Mouse (Mus musculus) embryonic facial prominence, embryonic 11.5 days (tissue): ENCODE measurements around the gene Cldn34a. TPM values are rescaled to one million over a fixed set of nuclear protein-coding genes. Genes with fewer than 3 reads are reported as not detected.
"Not testable (repeated sequence)": the region's sequence is repeated elsewhere in the genome, so short reads cannot be mapped to it uniquely, and the experiment has no call there.

Source experiments
- ATAC-seq: fragments of 200-750 bp; cut with Nextera tagmentation; replicated peaks from 2 replicates; pipeline ENCODE4 v1.8.0; 2017; ENCODE audit warnings: low read depth; ENCODE audit not compliant: insufficient number of reproducible peaks, low FRiP score, low TSS enrichment
- DNase-seq: peaks from one replicate; pipeline ENCODE4 v3.0.0-alpha.2; 2015; ENCODE audit warnings: low spot score
- H3K27ac ChIP-seq: fragments of 300-500 bp; sonication (generic); replicated peaks from 2 replicates; pipeline ENCODE4 v1.5.1; 2014; ENCODE audit warnings: mild to moderate bottlenecking, low read depth, low read length, control low read depth
- H3K27me3 ChIP-seq: fragments of 300-500 bp; sonication (generic); 2 replicates; pipeline ENCODE4 v1.6.1; 2014; ENCODE audit warnings: mild to moderate bottlenecking, low read length, moderate library complexity, mixed read lengths; ENCODE audit not compliant: control insufficient read depth, insufficient read depth
- H3K36me3 ChIP-seq: fragments of 300-500 bp; sonication (generic); replicated peaks from 2 replicates; pipeline ENCODE4 v1.6.1; 2014; ENCODE audit warnings: low read depth, mild to moderate bottlenecking, low read length, moderate library complexity, mixed read lengths; ENCODE audit not compliant: control insufficient read depth, insufficient read depth
- H3K4me1 ChIP-seq: fragments of 300-500 bp; sonication (generic); 2 replicates; pipeline ENCODE4 v1.6.1; 2014; ENCODE audit warnings: low read length, mixed read lengths; ENCODE audit not compliant: control insufficient read depth, insufficient read depth
- H3K4me2 ChIP-seq: fragments of 300-500 bp; sonication (generic); 2 replicates; pipeline ENCODE4 v1.6.1; 2014; ENCODE audit warnings: low read depth, mild to moderate bottlenecking, control low read depth, low read length, moderate library complexity
- H3K4me3 ChIP-seq: fragments of 300-500 bp; sonication (generic); 2 replicates; pipeline ENCODE4 v1.5.1; 2014; ENCODE audit warnings: low read depth, low read length, control low read depth
- H3K9ac ChIP-seq: fragments of 300-500 bp; sonication (generic); replicated peaks from 2 replicates; pipeline ENCODE4 v1.6.1; 2014; ENCODE audit warnings: mild to moderate bottlenecking, control low read depth, low read length
- H3K9me3 ChIP-seq: fragments of 300-500 bp; sonication (generic); replicated peaks from 2 replicates; pipeline ENCODE4 v1.6.1; 2016; ENCODE audit warnings: mild to moderate bottlenecking, low read length, inconsistent platforms, mixed read lengths; ENCODE audit not compliant: control insufficient read depth
- WGBS: fragments of 180-500 bp; shearing (Covaris S2); extraction: QIAGEN DNeasy Blood & Tissue Kit; methylation state at CpG from one replicate; pipeline ENCODE4 v1.1.7; 2014; 5-methylcytosine and 5-hydroxymethylcytosine counted together
- polyA plus RNA-seq: library from polyadenylated mRNA; unstranded; fragments of >200 nt; fragmentation: Nextera tagmentation; extraction: Ambion mirVana; gene quantifications from 2 replicates; pipeline ENCODE4 v1.2.1, GENCODE M21; 2014

The Cldn34a gene
- polyA plus RNA-seq, result not detected in 2 replicates

DNA sequence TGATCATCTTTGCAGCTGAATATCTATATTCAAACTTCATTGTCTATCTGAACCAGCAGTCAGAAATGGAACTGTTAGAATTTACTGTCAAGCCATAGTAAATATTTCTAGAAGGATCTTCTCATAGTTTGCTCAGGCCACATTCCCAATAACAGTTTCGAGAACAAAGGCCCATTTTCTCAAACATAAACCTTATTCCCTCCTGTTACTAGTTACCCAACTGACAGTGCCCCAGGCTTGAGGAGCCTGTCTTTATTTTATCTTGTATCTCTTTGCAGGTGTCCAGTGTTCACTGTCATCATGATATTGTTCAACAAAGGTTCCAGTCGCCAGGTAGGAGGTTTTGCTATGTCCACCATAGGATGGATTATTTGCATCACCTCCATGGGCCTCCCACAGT, at the start of gene Cldn34a:
Gene Cldn34a, plus strand, starts transcription at position 301 of the 400 bp plus-strand sequence.
- no peak within 1 kb of the TSS for H3K4me3 ChIP-seq
- DNase-seq (no peak), ATAC-seq (no peak)
- H3K9me3 ChIP-seq, result no peaks in the 10 kb centered on the region
- H3K27ac ChIP-seq, result no peak within 1 kb of the TSS
- no peaks in the 10 kb centered on the region for H3K36me3 ChIP-seq
- H3K9ac ChIP-seq, result no peak within 1 kb of the TSS
- no peak within 1 kb of the TSS for H3K4me2 ChIP-seq
- no peaks in the 10 kb centered on the region for H3K4me1 ChIP-seq
- no peaks in the 10 kb centered on the region for H3K27me3 ChIP-seq
- 72% methylated on average over 2 of the region's 2 CpGs for WGBS

DNA sequence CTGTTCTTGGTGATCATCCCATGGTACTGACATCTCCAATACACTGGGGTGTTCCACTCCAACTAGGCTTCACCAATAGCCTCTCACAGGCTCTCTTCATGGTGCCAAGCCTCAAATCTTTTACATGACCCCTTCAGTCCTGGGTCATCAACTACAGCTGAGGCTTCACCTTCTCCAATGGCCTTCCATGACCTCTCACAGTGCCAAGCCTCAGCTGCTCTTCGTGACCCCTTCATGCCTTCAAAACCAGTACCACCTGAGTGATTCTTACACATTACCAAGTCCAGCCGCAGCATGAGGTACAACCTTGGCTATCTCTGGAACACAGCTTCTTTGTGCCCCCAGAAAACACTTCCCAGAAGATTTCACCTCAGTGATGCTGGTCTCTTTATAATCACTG, 44.5 kb upstream of the Cldn34a start:
- H3K4me1 ChIP-seq, H3K4me2 ChIP-seq, DNase-seq, H3K9ac ChIP-seq, H3K27ac ChIP-seq, H3K36me3 ChIP-seq, H3K27me3 ChIP-seq, ATAC-seq, H3K4me3 ChIP-seq, H3K9me3 ChIP-seq: not testable (repeated sequence)
- WGBS, result 68% methylated on average over 2 of the region's 2 CpGs

DNA sequence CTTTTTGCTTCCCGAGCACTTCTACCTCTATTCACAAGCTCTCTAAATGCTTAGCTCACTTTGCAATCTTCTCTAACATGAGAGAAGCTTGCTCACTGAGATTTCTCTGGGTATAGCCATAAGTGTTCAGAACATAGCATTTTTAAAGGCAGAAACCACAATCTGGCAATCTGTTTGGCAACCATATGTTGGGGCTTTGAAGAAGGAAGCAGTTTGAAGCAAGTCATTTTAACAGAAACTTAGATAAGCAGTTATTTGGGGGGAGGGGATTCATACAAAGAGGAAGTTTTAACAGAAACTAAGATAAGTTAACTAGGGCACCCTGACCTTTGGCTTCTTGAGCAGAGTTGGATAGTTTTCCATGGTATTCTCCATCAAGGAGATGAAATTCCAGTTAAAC, 17.4 kb upstream of the Cldn34a start:
- H3K27me3 ChIP-seq, result peaks cover 2% of the 10 kb centered on the region; the same call in 1 of the 2 replicates
- DNase-seq, result no peak
- H3K9ac ChIP-seq, result no peak overlapping the region
- no peak overlapping the region for H3K27ac ChIP-seq
- H3K9me3 ChIP-seq, result no peaks in the 10 kb centered on the region
- no peak for ATAC-seq
- no peak overlapping the region for H3K4me2 ChIP-seq
- no peaks in the 10 kb centered on the region for H3K4me1 ChIP-seq
- WGBS, result 85% methylated on average over 1 of the region's 1 CpGs
- no peak overlapping the region for H3K4me3 ChIP-seq
- H3K36me3 ChIP-seq, result no peaks in the 10 kb centered on the region

DNA sequence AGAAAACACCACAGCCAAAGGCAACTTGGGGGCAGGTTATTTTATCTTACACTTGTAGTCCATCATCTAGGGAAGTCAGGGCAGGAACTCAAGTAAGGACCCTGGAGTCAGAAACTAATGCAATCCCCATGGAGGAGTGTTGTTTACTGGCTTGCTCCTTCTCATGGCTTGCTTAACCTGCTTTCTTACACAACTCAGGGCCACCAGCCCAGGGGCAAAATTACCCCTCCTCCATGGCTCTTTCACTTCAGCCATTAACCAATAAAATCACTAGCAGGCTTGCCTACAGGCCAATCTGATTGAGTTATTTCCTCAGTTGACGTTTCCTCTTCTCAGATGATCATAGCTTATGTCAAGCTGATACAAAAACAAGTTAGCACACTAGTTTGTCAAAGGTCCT, 15.0 kb upstream of the Cldn34a start:
- ATAC-seq, result no peak
- DNase-seq, result no peak
- Histone ChIP-seq H3K36me3 (no peaks in the 10 kb centered on the region), H3K4me3 (no peak overlapping the region), H3K9me3 (no peaks in the 10 kb centered on the region), H3K4me2 (no peak overlapping the region), H3K9ac (no peak overlapping the region), H3K27me3 (0 out of 2 replicates have a peak, but pooled peaks cover 2% of the 10 kb centered on the region), H3K4me1 (no peaks in the 10 kb centered on the region), H3K27ac (no peak overlapping the region)
- WGBS, result 70% methylated on average over 1 of the region's 1 CpGs

DNA sequence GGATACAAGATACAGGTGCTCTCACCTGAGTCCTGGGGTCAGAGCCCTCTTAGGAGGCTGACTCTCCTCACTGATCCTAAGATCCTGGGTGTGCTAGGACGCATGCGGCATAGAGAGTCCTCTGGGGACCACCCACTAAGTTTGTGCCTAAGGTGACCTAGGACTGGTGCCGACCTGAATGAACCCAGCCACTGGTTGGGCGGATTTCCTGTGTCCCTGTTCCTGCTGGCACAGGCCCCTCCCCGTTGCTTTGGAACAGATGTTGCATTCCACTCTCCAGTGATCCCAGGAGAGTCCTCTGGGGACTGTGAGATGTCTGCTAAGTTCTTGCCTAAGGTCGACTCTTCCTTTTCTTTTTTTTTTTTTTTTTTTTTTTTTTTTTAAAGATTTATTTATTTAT, 5.7 kb upstream of the Cldn34a start:
- Histone ChIP-seq H3K27me3 (no peaks in the 10 kb centered on the region), H3K4me2 (no peak overlapping the region), H3K9ac (no peak overlapping the region), H3K36me3 (no peaks in the 10 kb centered on the region), H3K4me1 (no peaks in the 10 kb centered on the region), H3K4me3 (no peak overlapping the region), H3K27ac (no peak overlapping the region), H3K9me3 (no peaks in the 10 kb centered on the region)
- ATAC-seq (no peak), DNase-seq (no peak)
- 78% methylated on average over 6 of the region's 6 CpGs for WGBS

Other genes with a start within 250 kb of the Cldn34a start
- 15.2 and 20.8 TPM in 2 replicates for gene Kantr, start 235.8 kb upstream of the Cldn34a start, polyA plus RNA-seq
- 24.7 and 25.2 TPM in 2 replicates for gene Tspyl2, start 220.9 kb upstream of the Cldn34a start, polyA plus RNA-seq
- 5.2 and 6.4 TPM in 2 replicates for gene Gpr173, start 194.6 kb upstream of the Cldn34a start, polyA plus RNA-seq
- 6.8 and 7.1 TPM in 2 replicates for gene Shroom2, start 206.1 kb downstream of the Cldn34a start, polyA plus RNA-seq
- 0.81 and 1.1 TPM in 2 replicates for gene Gpr143, start 218.6 kb downstream of the Cldn34a start, polyA plus RNA-seq